Mouse (Mus musculus): ENCODE results near the gene Itpkb. TPM values are rescaled to one million over a fixed set of nuclear protein-coding genes. Genes with fewer than 3 reads are reported as not detected.

Gene Itpkb
- total RNA-seq, 2 experiments from 2014 or later: 24.2 to 25.2 TPM

DNA sequence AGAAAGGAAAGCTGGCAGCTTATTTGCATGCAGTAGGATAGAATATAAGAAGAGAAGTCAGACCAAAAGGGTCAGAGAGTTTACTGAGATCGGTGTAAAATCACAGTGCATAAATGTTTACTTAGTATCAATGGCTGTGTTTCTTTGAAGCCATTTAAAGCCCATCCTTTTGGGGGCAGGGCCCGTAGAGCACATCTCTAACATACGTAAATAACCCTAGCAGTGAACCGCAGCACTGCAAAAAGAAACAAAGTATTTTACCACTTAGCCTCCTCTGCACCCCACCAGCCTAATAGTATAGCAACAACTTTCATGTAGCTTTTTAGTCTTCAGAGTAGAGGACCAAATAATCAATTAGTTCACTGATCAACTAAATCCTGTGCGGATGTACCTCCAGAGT is 67.4 kb downstream of the Itpkb start:
- DNase-seq: no peak

DNA sequence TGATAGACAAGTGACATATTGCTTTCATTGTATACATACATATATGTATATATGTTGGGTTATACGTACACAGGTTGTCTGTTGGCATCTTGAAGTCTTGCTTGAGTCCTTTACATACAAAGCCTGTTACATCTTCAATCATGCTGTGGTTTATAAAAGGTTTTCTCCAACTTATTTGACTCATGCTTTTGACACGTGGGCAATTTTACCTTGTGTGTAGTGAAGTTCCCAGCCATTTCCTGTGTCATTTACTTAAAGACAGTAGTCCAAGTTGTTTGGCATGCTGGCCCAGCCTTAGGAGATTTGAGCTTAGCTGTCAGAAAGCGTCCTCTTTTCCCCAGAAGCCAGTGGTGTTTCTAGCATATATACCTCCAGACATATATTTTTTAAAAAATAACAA is 68.2 kb downstream of the Itpkb start:
- no peak for DNase-seq

GRCm38 (mm10) chr1:180400691-180401455 is 70.6 kb downstream of the Itpkb start:
- DNase-seq: no peak

- no peak for DNase-seq
These were observed 71.4 kb downstream of the Itpkb start for GRCm38 (mm10) chr1:180401725-180402124.

GRCm38 (mm10) chr1:180402481-180403081 is 72.3 kb downstream of the Itpkb start:
- DNase-seq: no peak

GRCm38 (mm10) chr1:180403357-180403693 is 73.0 kb downstream of the Itpkb start:
- no peak for DNase-seq

DNA sequence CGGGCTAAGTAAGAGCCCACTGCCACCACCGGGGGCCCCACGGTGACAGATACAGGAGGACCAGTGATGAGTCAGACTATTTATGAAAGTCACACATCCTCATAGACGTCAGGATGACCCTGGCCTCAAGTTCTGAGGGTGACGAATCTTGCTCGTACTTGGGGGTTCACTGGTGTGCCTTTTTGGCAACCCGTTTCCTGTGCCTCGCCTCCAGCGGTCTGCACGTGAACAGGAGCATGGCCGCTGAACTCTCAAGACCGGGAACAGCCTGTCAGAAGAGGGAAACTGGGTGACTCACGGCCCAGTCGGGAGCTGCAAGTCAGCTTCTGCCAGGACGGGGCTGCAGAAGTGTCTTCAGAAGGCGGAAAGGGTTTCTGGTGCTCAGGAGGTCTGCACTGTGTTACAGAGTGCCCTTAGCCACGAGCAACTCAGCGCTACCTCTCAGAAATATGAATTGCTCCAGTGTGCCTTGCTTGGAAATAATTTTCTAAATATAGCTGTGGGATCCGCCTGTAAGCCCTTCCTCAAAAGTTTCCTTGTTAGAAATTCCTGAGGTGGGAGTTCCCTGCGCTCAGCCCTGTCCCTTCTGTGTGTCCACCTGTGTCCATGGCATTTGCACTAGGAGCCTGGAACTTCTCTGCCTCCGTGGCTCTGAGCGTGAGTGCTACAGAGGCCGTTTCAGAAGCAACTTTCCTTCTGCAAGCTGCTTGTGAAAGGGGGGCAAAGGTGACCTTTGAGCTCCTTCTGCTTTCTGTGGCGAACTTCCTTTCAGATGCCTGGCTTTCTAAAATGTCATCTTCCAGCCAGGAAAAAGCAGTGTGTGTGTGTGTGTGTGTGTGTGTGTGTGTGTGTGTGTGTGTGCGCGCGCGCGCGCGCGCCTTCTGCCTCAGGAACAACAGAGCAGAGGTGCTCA is 73.7 kb downstream of the Itpkb start:
- no peak for DNase-seq

GRCm38 (mm10) chr1:180404706-180405105 is 74.4 kb downstream of the Itpkb start:
- no peak for DNase-seq

GRCm38 (mm10) chr1:180405576-180406335 is 75.5 kb downstream of the Itpkb start:
- no peak for DNase-seq

DNA sequence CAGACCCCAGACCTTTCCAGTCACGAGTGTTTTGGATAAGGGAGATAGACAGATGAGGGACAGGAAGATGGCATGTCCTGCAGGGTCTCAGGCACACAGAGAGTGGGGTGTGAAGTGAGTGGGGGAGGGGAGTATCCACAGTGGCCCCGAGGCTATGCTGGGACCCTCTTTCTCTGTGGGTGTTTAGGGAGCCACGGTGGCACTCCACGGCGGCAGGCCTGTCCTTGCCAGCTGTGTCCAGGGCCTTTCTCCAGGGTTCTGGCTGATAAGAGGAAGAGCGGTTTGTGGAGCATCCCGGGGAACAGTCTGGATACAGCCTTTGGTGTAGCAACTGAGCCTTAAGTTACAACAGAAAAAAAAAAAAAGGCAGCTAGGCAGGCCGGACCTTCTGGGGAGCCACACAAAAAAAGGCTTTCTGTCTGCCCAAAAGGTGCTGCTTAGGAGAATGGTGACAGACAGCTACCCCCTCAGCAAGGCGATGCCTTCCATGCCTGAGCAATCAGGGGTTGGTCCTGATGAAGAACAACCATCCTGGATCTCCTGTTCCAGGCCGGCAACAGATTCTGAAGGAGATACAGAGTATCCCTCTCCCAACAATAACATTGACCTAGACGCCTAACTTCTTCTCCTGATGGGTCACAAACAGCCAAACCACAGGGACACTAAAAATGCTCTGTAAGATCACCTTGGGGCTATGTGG is 76.2 kb downstream of the Itpkb start:
- no peak for DNase-seq

DNA sequence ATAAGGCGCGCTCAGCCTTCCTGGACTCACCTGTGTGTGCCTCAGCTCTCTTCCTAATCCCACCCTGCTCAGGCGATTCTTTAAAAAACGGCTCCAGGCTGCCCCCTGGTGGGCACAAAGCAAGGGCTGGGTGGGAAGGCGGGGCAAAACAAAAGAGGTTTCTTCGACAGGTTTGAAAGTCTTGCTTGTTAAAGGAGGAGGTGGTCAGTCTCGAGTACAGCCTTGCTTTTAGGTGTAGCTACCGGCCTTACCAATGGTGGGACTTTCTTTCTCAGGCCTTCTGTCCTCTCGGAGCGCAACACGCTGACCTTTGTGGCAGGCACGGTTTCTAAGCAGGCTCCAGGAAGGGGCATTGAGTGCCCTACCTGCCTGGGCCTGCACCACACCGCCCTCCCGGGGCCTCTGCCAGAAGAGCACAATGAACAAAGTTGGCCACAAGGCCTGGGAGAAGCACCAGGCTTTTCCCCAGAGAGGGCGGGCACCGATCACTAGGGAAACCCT is 76.9 kb downstream of the Itpkb start:
- DNase-seq: no peak

- no peak for DNase-seq
These were observed 77.7 kb downstream of the Itpkb start for GRCm38 (mm10) chr1:180407727-180408719.

DNA sequence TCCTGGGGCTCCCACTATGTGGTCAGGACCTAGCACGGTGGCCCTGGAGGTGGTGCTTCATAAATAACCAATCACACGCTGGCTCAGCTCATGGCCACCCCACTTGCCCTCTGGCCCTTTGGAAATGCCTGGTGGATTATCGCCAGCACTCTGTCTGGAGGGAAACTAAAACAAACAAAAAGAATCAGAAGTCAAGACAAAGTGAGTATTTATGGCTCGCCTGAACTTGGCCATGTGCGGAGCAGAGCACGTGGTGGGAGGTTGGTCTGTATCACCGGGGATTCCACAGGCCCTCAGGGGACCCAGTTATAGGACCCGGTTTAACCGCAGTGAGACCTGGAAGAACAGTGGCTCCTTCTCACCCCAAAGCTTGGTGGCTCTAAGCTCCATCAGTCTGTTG is 78.5 kb downstream of the Itpkb start:
- DNase-seq: no peak

- no peak for DNase-seq
These were observed 79.5 kb downstream of the Itpkb start for GRCm38 (mm10) chr1:180409771-180410170.

- DNase-seq: no peak
These were observed 80.0 kb downstream of the Itpkb start for GRCm38 (mm10) chr1:180410306-180410705.

- no peak for DNase-seq
These were observed 84.8 kb downstream of the Itpkb start for GRCm38 (mm10) chr1:180415064-180415463.

DNA sequence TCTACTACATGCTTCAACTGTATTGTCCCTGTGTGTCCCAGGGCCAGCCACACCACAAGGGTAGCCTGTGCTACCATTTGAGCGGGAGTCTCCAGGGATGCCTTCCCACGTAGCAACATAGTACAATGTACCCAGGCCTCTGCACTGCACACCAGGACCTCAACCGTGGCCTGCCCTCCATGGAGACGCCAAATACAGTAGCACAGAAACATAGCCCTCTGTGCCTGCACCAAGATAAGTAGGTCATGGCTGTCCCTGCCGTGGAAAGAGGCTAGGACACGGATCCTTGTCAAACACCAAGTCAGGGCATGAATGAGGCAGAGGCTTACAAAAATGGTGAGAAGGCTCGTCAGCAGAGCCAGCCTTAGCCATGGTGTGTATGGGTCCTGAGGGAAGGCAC is 85.6 kb downstream of the Itpkb start:
- DNase-seq: no peak

DNA sequence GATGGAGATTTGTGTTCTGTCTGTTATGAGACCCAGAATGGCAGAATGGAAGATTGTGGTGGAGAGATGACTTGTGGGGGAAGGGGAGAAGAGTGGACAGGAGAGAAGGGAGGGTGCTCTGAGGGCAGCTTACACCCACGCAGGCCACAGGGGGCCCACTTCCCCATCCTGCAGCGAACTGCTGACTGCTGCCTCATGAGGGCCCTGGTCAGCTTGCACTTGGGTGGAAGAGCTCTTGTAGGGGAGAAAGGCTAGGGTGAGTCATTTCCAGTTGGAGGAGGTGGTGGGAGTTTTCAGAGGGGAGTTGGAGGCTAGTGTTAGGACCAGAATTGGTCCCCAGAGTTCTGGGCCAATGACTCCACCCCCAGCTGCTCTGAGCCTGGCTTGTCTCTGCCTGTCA is 86.8 kb downstream of the Itpkb start:
- DNase-seq: no peak

DNA sequence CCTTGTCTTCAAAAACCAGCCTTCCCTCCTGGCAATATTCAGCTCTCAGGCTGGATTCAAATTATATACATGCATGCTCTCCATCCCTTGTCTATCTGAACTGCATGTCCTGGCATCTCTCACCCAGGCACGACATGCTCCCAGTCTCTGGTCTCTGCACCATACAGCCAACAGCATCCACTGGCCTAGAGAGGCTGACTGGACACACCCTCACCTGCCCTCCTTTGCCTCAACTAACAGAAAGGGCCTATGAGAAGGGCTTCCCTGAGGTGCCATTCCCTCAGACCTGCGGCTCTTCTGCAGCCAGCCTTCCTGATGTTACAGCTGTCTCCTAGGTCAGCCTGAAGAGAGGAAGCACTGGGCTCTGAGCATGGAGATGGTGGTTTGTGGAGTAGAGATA is 88.8 kb downstream of the Itpkb start:
- no peak for DNase-seq

GRCm38 (mm10) chr1:180420496-180421164 is 90.3 kb downstream of the Itpkb start:
- DNase-seq: no peak

Measured in layer of hippocampus, postnatal 36 days (tissue).